Mouse (Mus musculus) MEL (cell line): ENCODE data around the gene Zdhhc14. TPM values are rescaled to one million over a fixed set of nuclear protein-coding genes. Genes with fewer than 3 reads are reported as not detected.

ENCODE experiments used
- DNase-seq: peaks from one replicate; pipeline ENCODE4 v3.0.0; 2011; ENCODE audit warnings: low read depth, low spot score
- H3K27ac ChIP-seq: 2 replicates; pipeline ENCODE4 v1.5.1; 2012; ENCODE audit warnings: low read depth, mild to moderate bottlenecking, control low read depth, low read length, moderate library complexity; ENCODE audit not compliant: control insufficient read depth
- H3K27me3 ChIP-seq, 2 experiments: fragments of 150-350 bp in 1 of 2; sonication (generic) in 1 of 2; 2 replicates each; pipeline ENCODE4 v1.6.1; 2012; ENCODE audit warnings: low read length in 2 of 2, mild to moderate bottlenecking in 2 of 2, improper control_type of control experiment in 1 of 2, moderate library complexity in 1 of 2; ENCODE audit not compliant: insufficient read depth in 2 of 2, control insufficient read depth in 1 of 2
- H3K36me3 ChIP-seq, 2 experiments: 2 replicates each; pipeline ENCODE4 v1.6.1; 2012 to 2014; ENCODE audit warnings: low read length in 2 of 2, improper control_type of control experiment in 1 of 2, inconsistent platforms in 1 of 2, mild to moderate bottlenecking in 1 of 2; ENCODE audit not compliant: insufficient read depth in 2 of 2, control insufficient read depth in 1 of 2
- H3K4me1 ChIP-seq, 2 experiments: fragments of 150-350 bp in 1 of 2; sonication (generic) in 1 of 2; 2 replicates each; pipeline ENCODE4 v1.6.1; 2012; ENCODE audit warnings: low read length in 2 of 2, improper control_type of control experiment in 1 of 2, mild to moderate bottlenecking in 1 of 2; ENCODE audit not compliant: insufficient read depth in 2 of 2, control insufficient read depth in 1 of 2
- H3K4me3 ChIP-seq, 2 experiments: fragments of 150-350 bp in 1 of 2; sonication (generic) in 1 of 2; 2 replicates each; pipeline ENCODE4 v1.5.1; 2012; ENCODE audit warnings: low read depth in 2 of 2, low read length in 2 of 2, mild to moderate bottlenecking in 2 of 2, moderate library complexity in 2 of 2, control low read depth in 1 of 2, improper control_type of control experiment in 1 of 2; ENCODE audit not compliant: control insufficient read depth in 1 of 2, insufficient read depth in 1 of 2
- H3K79me2 ChIP-seq: 2 replicates; pipeline ENCODE4 v1.6.1; 2012; ENCODE audit warnings: mild to moderate bottlenecking, low read length, moderate library complexity; ENCODE audit not compliant: control insufficient read depth, poor library complexity, insufficient read depth
- H3K9ac ChIP-seq: 2 replicates; pipeline ENCODE4 v1.6.1; 2012; ENCODE audit warnings: low read depth, mild to moderate bottlenecking, control low read depth, low read length, moderate library complexity; ENCODE audit not compliant: control insufficient read depth, poor library complexity, severe bottlenecking
- H3K9me3 ChIP-seq: fragments of 150-350 bp; sonication (generic); replicated peaks from 2 replicates; pipeline ENCODE4 v1.6.1; 2012; ENCODE audit warnings: mild to moderate bottlenecking, low read length, improper control_type of control experiment, moderate library complexity; ENCODE audit not compliant: insufficient read depth
- BHLHE40 ChIP-seq: IDR thresholded peaks from 2 replicates; pipeline ENCODE4 v1.6.1; 2012; ENCODE audit warnings: low read depth, mild to moderate bottlenecking, inconsistent platforms, low read length, improper control_type of control experiment, borderline replicate concordance
- CTCF ChIP-seq, 3 experiments: IDR thresholded peaks in 2 of 3; conservative IDR thresholded peaks in 1 of 3; 2 replicates each; pipeline ENCODE4 v1.5.1; 2011 to 2012; ENCODE audit warnings: low read length in 3 of 3, low read depth in 2 of 3, mild to moderate bottlenecking in 2 of 3, improper control_type of control experiment in 1 of 3, inconsistent platforms in 1 of 3, mixed read lengths in 1 of 3, moderate library complexity in 1 of 3; ENCODE audit not compliant: control insufficient read depth in 1 of 3, insufficient read depth in 1 of 3, poor library complexity in 1 of 3, severe bottlenecking in 1 of 3
- ELF1 ChIP-seq: IDR thresholded peaks from 2 replicates; pipeline ENCODE4 v1.6.1; 2014; ENCODE audit warnings: low read depth, mild to moderate bottlenecking, inconsistent platforms, low read length, improper control_type of control experiment, moderate library complexity
- ETS1 ChIP-seq: IDR thresholded peaks from 2 replicates; pipeline ENCODE4 v1.6.1; 2012; ENCODE audit warnings: low read depth, mild to moderate bottlenecking, inconsistent platforms, low read length, improper control_type of control experiment, moderate library complexity
- GABPA ChIP-seq: IDR thresholded peaks from 2 replicates; pipeline ENCODE4 v1.6.1; 2012; ENCODE audit warnings: low read depth, mild to moderate bottlenecking, inconsistent platforms, low read length, improper control_type of control experiment, moderate library complexity
- KAT2A ChIP-seq: conservative IDR thresholded peaks from 2 replicates; pipeline ENCODE4 v1.6.1; 2012; ENCODE audit warnings: low read depth, low read length, improper control_type of control experiment, inconsistent platforms
- MAX ChIP-seq: IDR thresholded peaks from 2 replicates; pipeline ENCODE4 v1.6.1; 2011; ENCODE audit warnings: low read length, improper control_type of control experiment
- MEF2A ChIP-seq: IDR thresholded peaks from 2 replicates; pipeline ENCODE4 v1.6.1; 2014; ENCODE audit warnings: low read depth, mild to moderate bottlenecking, inconsistent platforms, low read length, improper control_type of control experiment; ENCODE audit not compliant: poor library complexity, insufficient replicate concordance, severe bottlenecking; ENCODE audit errors: extremely low read depth
- MXI1 ChIP-seq: IDR thresholded peaks from 2 replicates; pipeline ENCODE4 v1.6.1; 2011; ENCODE audit warnings: mild to moderate bottlenecking, low read depth, low read length, improper control_type of control experiment
- MYB ChIP-seq: IDR thresholded peaks from 2 replicates; pipeline ENCODE4 v1.6.1; 2011; ENCODE audit warnings: mild to moderate bottlenecking, low read depth, low read length, improper control_type of control experiment
- POLR2AphosphoS2 ChIP-seq: IDR thresholded peaks from 2 replicates; pipeline ENCODE4 v1.6.1; 2011; ENCODE audit warnings: low read length, improper control_type of control experiment
- RCOR1 ChIP-seq: IDR thresholded peaks from 2 replicates; pipeline ENCODE4 v1.6.1; 2012; ENCODE audit warnings: low read depth, mild to moderate bottlenecking, inconsistent platforms, low read length, improper control_type of control experiment
- SIN3A ChIP-seq: IDR thresholded peaks from 2 replicates; pipeline ENCODE4 v1.6.1; 2012; ENCODE audit warnings: low read length, improper control_type of control experiment, inconsistent platforms
- TAL1 ChIP-seq: IDR thresholded peaks from 2 replicates; pipeline ENCODE4 v1.6.1; 2012; ENCODE audit warnings: mild to moderate bottlenecking, inconsistent platforms, low read length, moderate library complexity, mixed read lengths
- ZC3H11A ChIP-seq: IDR thresholded peaks from 2 replicates; pipeline ENCODE4 v1.6.1; 2012; ENCODE audit warnings: low read depth, mild to moderate bottlenecking, inconsistent platforms, low read length, improper control_type of control experiment
- ZKSCAN1 ChIP-seq: IDR thresholded peaks from 2 replicates; pipeline ENCODE4 v1.6.1; 2012; ENCODE audit warnings: low read depth, mild to moderate bottlenecking, inconsistent platforms, low read length, improper control_type of control experiment, moderate library complexity
- ZNF384 ChIP-seq: IDR thresholded peaks from 2 replicates; pipeline ENCODE4 v1.6.1; 2012; ENCODE audit warnings: low read depth, mild to moderate bottlenecking, inconsistent platforms, low read length, improper control_type of control experiment
- polyA plus RNA-seq, 2 experiments: library from polyadenylated mRNA; stranded (reverse) in 1 of 2; unstranded in 1 of 2; fragments of >175 nt in 1 of 2; fragments of >200 nt in 1 of 2; gene quantifications; 2 replicates each; pipeline versions ENCODE4 v1.2.1 to v1.2.4; 2012; ENCODE audit warnings: low replicate concordance in 2 of 2, low read depth in 1 of 2; ENCODE audit not compliant: insufficient read length in 2 of 2, insufficient read depth in 1 of 2, missing spikeins in 1 of 2
- total RNA-seq: library from RNA; depleted of rRNA; stranded (reverse); fragments of 300-350 nt; gene quantifications from 2 replicates; pipeline ENCODE4 v1.2.3, GENCODE M21; 2012

Gene Zdhhc14
- total and polyA plus RNA-seq, 3 experiments, result 3.4 to 4.9 TPM; not detected in 1

DNA sequence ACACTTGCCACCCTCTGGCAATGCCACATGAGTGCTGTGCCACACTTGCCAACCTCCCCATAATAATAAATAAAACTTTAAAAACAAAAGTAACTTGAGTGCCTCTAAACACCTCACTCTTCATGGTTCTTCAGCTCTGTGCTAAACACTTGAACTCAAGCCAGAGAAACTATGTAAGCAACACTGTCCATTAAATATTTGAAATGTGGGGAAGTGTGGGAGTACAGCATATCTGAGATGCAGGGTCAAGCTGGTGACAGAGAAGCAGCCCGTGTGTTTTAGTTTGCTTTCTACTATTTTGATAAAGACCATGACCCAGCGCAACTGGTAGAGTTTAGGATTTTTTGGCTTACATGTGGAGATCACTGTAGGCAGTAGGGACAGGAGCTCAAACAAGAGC, 100.7 kb downstream of the Zdhhc14 start:
- no peaks in the 10 kb centered on the region for H3K36me3 ChIP-seq
- no peak overlapping the region for H3K27ac ChIP-seq
- H3K27me3 ChIP-seq, result no peaks in the 10 kb centered on the region
- H3K79me2 ChIP-seq, result no peaks in the 10 kb centered on the region
- no peaks in the 10 kb centered on the region for H3K9me3 ChIP-seq
- H3K9ac ChIP-seq, result no peak overlapping the region
- no peak overlapping the region for H3K4me3 ChIP-seq
- no peaks in the 10 kb centered on the region for H3K4me1 ChIP-seq
- DNase-seq, result no peak
- TF ChIP-seq POLR2AphosphoS2 (no peak), MEF2A (no peak), ETS1 (no peak), BHLHE40 (no peak), ZC3H11A (no peak), KAT2A (no peak), MAX (no peak), CTCF (IDR thresholded peaks at IDR 0.05 in 2 of 3, conservative IDR thresholded peaks at IDR 0.05 in 1 of 3; ENCODE audit: control insufficient read depth in 1 of 3, insufficient read depth in 1 of 3, low read depth in 2 of 3, low read length in 3 of 3, poor library complexity in 1 of 3, severe bottlenecking in 1 of 3) (no peak), ELF1 (no peak), MYB (no peak)

DNA sequence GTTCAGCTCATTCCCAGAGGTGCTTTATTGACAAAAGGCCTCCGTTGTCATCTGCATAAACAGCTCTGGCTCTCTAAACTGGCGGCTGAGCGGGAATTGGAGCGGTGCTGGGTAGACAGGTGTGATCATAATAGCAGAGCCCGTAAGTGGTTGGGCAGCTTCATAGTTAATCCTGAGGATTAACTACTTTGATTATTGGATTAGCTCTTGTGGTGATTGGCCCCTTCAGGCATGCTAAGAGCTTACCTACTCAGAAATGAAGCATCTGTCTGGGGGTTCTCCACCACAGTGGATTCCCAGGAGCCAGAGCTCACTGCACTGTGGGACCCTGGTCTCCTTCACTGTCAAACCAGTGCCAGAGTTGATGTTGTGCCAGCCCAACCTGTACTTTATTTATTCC, 102.7 kb downstream of the Zdhhc14 start:
- H3K27ac ChIP-seq, result no peak overlapping the region
- no peaks in the 10 kb centered on the region for H3K36me3 ChIP-seq
- no peaks in the 10 kb centered on the region for H3K9me3 ChIP-seq
- H3K27me3 ChIP-seq, result no peaks in the 10 kb centered on the region
- no peak overlapping the region for H3K4me3 ChIP-seq
- TF ChIP-seq SIN3A (no peak), MXI1 (no peak), GABPA (no peak), MAX (no peak), RCOR1 (no peak), ZKSCAN1 (no peak), ZNF384 (no peak), ZC3H11A (no peak), TAL1 (no peak)
- TF ChIP-seq, all 39 proteins: peak for 0
- H3K9ac ChIP-seq, result no peak overlapping the region
- no peak for DNase-seq
- H3K79me2 ChIP-seq, result no peaks in the 10 kb centered on the region
- no peaks in the 10 kb centered on the region for H3K4me1 ChIP-seq
